Mouse (Mus musculus): ENCODE measurements around the gene Apoa4. TPM values are rescaled to one million over a fixed set of nuclear protein-coding genes. Genes with fewer than 3 reads are reported as not detected.

The Apoa4 gene
- polyA plus RNA-seq, 1 experiment from 2014 or later: not detected

GRCm38 (mm10) chr9:46229573-46230449 lies 10.7 kb upstream of the Apoa4 start:
- WGBS: 16% methylated on average over 37 of the region's 37 CpGs
- H3K4me1 ChIP-seq: peaks cover 16% of the 10 kb centered on the region
- H3K9me3 ChIP-seq: no peaks in the 10 kb centered on the region
- peaks cover 52% of the 10 kb centered on the region for H3K27me3 ChIP-seq (replicated peaks; ENCODE audit: low read depth, poor library complexity, severe bottlenecking)
- DNase-seq (ENCODE audit: low spot score): peak; percentile 90
- H3K36me3 ChIP-seq (replicated peaks): no peaks in the 10 kb centered on the region
- peak overlapping the region; percentile 84 for H3K27ac ChIP-seq (replicated peaks)
- peak overlapping the region; percentile 63 for H3K4me3 ChIP-seq

GRCm38 (mm10) chr9:46230450-46230975 lies 10.0 kb upstream of the Apoa4 start:
- Histone ChIP-seq H3K9me3 (no peaks in the 10 kb centered on the region), H3K4me1 (peaks cover 21% of the 10 kb centered on the region), H3K27me3 (replicated peaks; ENCODE audit: low read depth, poor library complexity, severe bottlenecking) (peaks cover 52% of the 10 kb centered on the region), H3K27ac (replicated peaks) (peak overlapping the region; percentile 84), H3K4me3 (peak overlapping the region; percentile 63), H3K36me3 (replicated peaks) (no peaks in the 10 kb centered on the region)
- DNase-seq (ENCODE audit: low spot score): no peak
- 19% methylated on average over 13 of the region's 13 CpGs for WGBS

- Histone ChIP-seq H3K4me1 (peaks cover 16% of the 10 kb centered on the region), H3K4me3 (no peak overlapping the region), H3K36me3 (replicated peaks) (no peaks in the 10 kb centered on the region), H3K9me3 (no peaks in the 10 kb centered on the region), H3K27ac (replicated peaks) (0 out of 2 replicates have a peak overlapping the region, but pooled peaks have one; percentile 21), H3K27me3 (replicated peaks; ENCODE audit: low read depth, poor library complexity, severe bottlenecking) (peaks cover 38% of the 10 kb centered on the region)
- WGBS: 82% methylated on average over 6 of the region's 6 CpGs
- DNase-seq (ENCODE audit: low spot score): no peak
Observed at GRCm38 (mm10) chr9:46235196-46235595, 5.3 kb upstream of the Apoa4 start.

GRCm38 (mm10) chr9:46235596-46235648 lies 5.1 kb upstream of the Apoa4 start, which contains the start of gene Apoc3:
Gene Apoc3 (minus strand): TSS chr9:46235636.
- Histone ChIP-seq H3K27ac (replicated peaks) (0 out of 2 replicates have a peak within 1 kb of the TSS, but pooled peaks have one; percentile 21), H3K36me3 (replicated peaks) (no peaks in the 10 kb centered on the region), H3K9me3 (no peaks in the 10 kb centered on the region), H3K4me3 (no peak within 1 kb of the TSS), H3K4me1 (peaks cover 13% of the 10 kb centered on the region), H3K27me3 (replicated peaks; ENCODE audit: low read depth, poor library complexity, severe bottlenecking) (peaks cover 36% of the 10 kb centered on the region)
- no peak for DNase-seq (ENCODE audit: low spot score)

- DNase-seq (ENCODE audit: low spot score): no peak
- Histone ChIP-seq H3K4me1 (peaks cover 11% of the 10 kb centered on the region), H3K4me3 (no peak overlapping the region), H3K9me3 (no peaks in the 10 kb centered on the region), H3K27me3 (replicated peaks; ENCODE audit: low read depth, poor library complexity, severe bottlenecking) (peaks cover 34% of the 10 kb centered on the region), H3K36me3 (replicated peaks) (no peaks in the 10 kb centered on the region), H3K27ac (replicated peaks) (0 out of 2 replicates have a peak overlapping the region, but pooled peaks have one; percentile 21)
- WGBS: 47% methylated on average over 4 of the region's 4 CpGs
Observed at GRCm38 (mm10) chr9:46235649-46236048, 4.8 kb upstream of the Apoa4 start.

GRCm38 (mm10) chr9:46238850-46239249 lies 1.6 kb upstream of the Apoa4 start:
- Histone ChIP-seq H3K9me3 (no peaks in the 10 kb centered on the region), H3K4me3 (no peak overlapping the region), H3K27me3 (replicated peaks; ENCODE audit: low read depth, poor library complexity, severe bottlenecking) (peaks cover 21% of the 10 kb centered on the region; the same call in 1 of the 2 replicates), H3K4me1 (peaks cover 17% of the 10 kb centered on the region), H3K27ac (replicated peaks) (no peak overlapping the region), H3K36me3 (replicated peaks) (no peaks in the 10 kb centered on the region)
- no peak for DNase-seq (ENCODE audit: low spot score)
- 88% methylated on average over 7 of the region's 7 CpGs for WGBS

GRCm38 (mm10) chr9:46241818-46242217 lies 1.3 kb downstream of the Apoa4 start:
- no peaks in the 10 kb centered on the region for H3K36me3 ChIP-seq (replicated peaks)
- 77% methylated on average over 2 of the region's 2 CpGs for WGBS

GRCm38 (mm10) chr9:46243122-46243521 lies 2.6 kb downstream of the Apoa4 start:
- no peak for DNase-seq (ENCODE audit: low spot score)
- WGBS: 68% methylated on average over 4 of the region's 4 CpGs
- H3K36me3 ChIP-seq (replicated peaks): no peaks in the 10 kb centered on the region

More at GRCm38 (mm10) chr9:46241818-46242217, 1.3 kb downstream of the Apoa4 start:
- Histone ChIP-seq H3K27me3 (replicated peaks; ENCODE audit: low read depth, poor library complexity, severe bottlenecking) (peaks cover 12% of the 10 kb centered on the region; the same call in 1 of the 2 replicates), H3K4me1 (peaks cover 8% of the 10 kb centered on the region), H3K4me3 (no peak overlapping the region), H3K9me3 (no peaks in the 10 kb centered on the region), H3K27ac (replicated peaks) (no peak overlapping the region)
- no peak for DNase-seq (ENCODE audit: low spot score)

GRCm38 (mm10) chr9:46243584-46243983 lies 3.1 kb downstream of the Apoa4 start:
- Histone ChIP-seq H3K27ac (replicated peaks) (no peak overlapping the region), H3K9me3 (no peaks in the 10 kb centered on the region), H3K36me3 (replicated peaks) (no peaks in the 10 kb centered on the region), H3K27me3 (replicated peaks; ENCODE audit: low read depth, poor library complexity, severe bottlenecking) (peaks cover 12% of the 10 kb centered on the region), H3K4me1 (peaks cover 8% of the 10 kb centered on the region), H3K4me3 (no peak overlapping the region)
- 55% methylated on average over 8 of the region's 8 CpGs for WGBS
- DNase-seq (ENCODE audit: low spot score): no peak

More at GRCm38 (mm10) chr9:46243122-46243521, 2.6 kb downstream of the Apoa4 start:
- Histone ChIP-seq H3K27ac (replicated peaks) (no peak overlapping the region), H3K4me3 (no peak overlapping the region), H3K27me3 (replicated peaks; ENCODE audit: low read depth, poor library complexity, severe bottlenecking) (peaks cover 12% of the 10 kb centered on the region), H3K9me3 (no peaks in the 10 kb centered on the region), H3K4me1 (peaks cover 8% of the 10 kb centered on the region)

- no peak overlapping the region for H3K4me3 ChIP-seq
- H3K4me1 ChIP-seq: peaks cover 8% of the 10 kb centered on the region
- DNase-seq (ENCODE audit: low spot score): peak; percentile 75
- H3K9me3 ChIP-seq: no peaks in the 10 kb centered on the region
- WGBS: 27% methylated on average over 11 of the region's 11 CpGs
- peaks cover 12% of the 10 kb centered on the region for H3K27me3 ChIP-seq (replicated peaks; ENCODE audit: low read depth, poor library complexity, severe bottlenecking)
- H3K27ac ChIP-seq (replicated peaks): no peak overlapping the region
- H3K36me3 ChIP-seq (replicated peaks): no peaks in the 10 kb centered on the region
Observed at GRCm38 (mm10) chr9:46246752-46247324, 6.3 kb downstream of the Apoa4 start.

- H3K27me3 ChIP-seq (replicated peaks; ENCODE audit: low read depth, poor library complexity, severe bottlenecking): no peaks in the 10 kb centered on the region
- no peak overlapping the region for H3K4me3 ChIP-seq
- no peak overlapping the region for H3K27ac ChIP-seq (replicated peaks)
- 87% methylated on average over 7 of the region's 7 CpGs for WGBS
- peaks cover 5% of the 10 kb centered on the region; the same call in 1 of the 2 replicates for H3K4me1 ChIP-seq
- no peaks in the 10 kb centered on the region for H3K9me3 ChIP-seq
- no peak for DNase-seq (ENCODE audit: low spot score)
- H3K36me3 ChIP-seq (replicated peaks): no peaks in the 10 kb centered on the region
Observed at GRCm38 (mm10) chr9:46256177-46256576, 15.7 kb downstream of the Apoa4 start.

GRCm38 (mm10) chr9:46256658-46257385 lies 16.3 kb downstream of the Apoa4 start:
- DNase-seq (ENCODE audit: low spot score): no peak
- Histone ChIP-seq H3K27ac (replicated peaks) (no peak overlapping the region), H3K4me3 (no peak overlapping the region), H3K36me3 (replicated peaks) (no peaks in the 10 kb centered on the region), H3K9me3 (no peaks in the 10 kb centered on the region), H3K27me3 (replicated peaks; ENCODE audit: low read depth, poor library complexity, severe bottlenecking) (no peaks in the 10 kb centered on the region), H3K4me1 (peaks cover 5% of the 10 kb centered on the region; the same call in 1 of the 2 replicates)
- 89% methylated on average over 10 of the region's 10 CpGs for WGBS

Data from embryonic facial prominence, embryonic 10.5 days (tissue).